Mouse (Mus musculus) lung, postnatal 0 days (tissue): ENCODE measurements around the gene Slc29a2.

ENCODE experiments used
- CTCF ChIP-seq: IDR thresholded peaks from 2 replicates; pipeline ENCODE4 v1.5.1; 2016; ENCODE audit warnings: antibody characterized with exemption, mild to moderate bottlenecking
- EP300 ChIP-seq: IDR thresholded peaks from 2 replicates; pipeline ENCODE4 v1.6.1; 2016; ENCODE audit warnings: antibody characterized with exemption, mild to moderate bottlenecking, control low read depth

DNA sequence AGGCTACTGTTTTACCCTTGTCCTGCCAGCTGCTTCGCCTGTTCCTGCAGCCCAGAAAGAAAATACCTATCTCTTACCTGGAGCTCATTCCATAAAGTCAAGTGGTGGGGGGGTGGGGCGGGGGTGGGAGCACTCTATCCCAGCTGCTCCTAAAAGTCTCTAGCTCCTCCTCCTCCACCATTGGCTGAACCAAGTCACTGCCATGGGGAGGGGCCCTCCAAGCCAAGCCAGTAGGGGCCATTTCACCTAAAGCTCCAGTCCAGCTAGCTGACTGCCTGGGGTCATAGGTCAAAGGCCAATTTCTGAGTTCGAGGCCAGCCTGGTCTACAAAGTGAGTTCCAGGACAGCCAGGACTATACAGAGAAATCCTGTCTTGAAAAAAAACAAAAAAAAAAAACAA is 9.0 kb downstream of the Slc29a2 start:
- TF ChIP-seq CTCF = no peak
- TF ChIP-seq EP300 = no peak
